Mouse (Mus musculus): ENCODE data around the gene Tm4sf20. TPM values are rescaled to one million over a fixed set of nuclear protein-coding genes. Genes with fewer than 3 reads are reported as not detected.
A peak's percentile ranks its signal among the peaks of the same experiment; 100 is the strongest.

Tm4sf20 gene
- not detected in 2 replicates for polyA plus RNA-seq (2016; fragmentation: Nextera tagmentation; extraction: Ambion mirVana)

GRCm38 (mm10) chr1:82768269-82768668 lies at the start of gene Tm4sf20:
Tm4sf20 (minus strand) TSS chr1:82768461.
- no peak for DNase-seq (ENCODE audit: extremely low spot score, low spot score)
- Histone ChIP-seq H3K27ac (no peak within 1 kb of the TSS), H3K4me1 (no peaks in the 10 kb centered on the region), H3K36me3 (replicated peaks) (no peaks in the 10 kb centered on the region; the same call in 1 of the 2 replicates), H3K9me3 (no peaks in the 10 kb centered on the region), H3K27me3 (ENCODE audit: poor library complexity, severe bottlenecking) (no peaks in the 10 kb centered on the region), H3K4me3 (no peak within 1 kb of the TSS)
- 83% methylated on average over 5 of the region's 5 CpGs for WGBS

GRCm38 (mm10) chr1:82815941-82816716 lies 47.9 kb upstream of the Tm4sf20 start:
- Histone ChIP-seq H3K9me3 (no peaks in the 10 kb centered on the region), H3K36me3 (replicated peaks) (no peaks in the 10 kb centered on the region), H3K4me3 (no peak overlapping the region), H3K27ac (peak overlapping the region; percentile 56; the same call in 1 of the 2 replicates), H3K27me3 (ENCODE audit: poor library complexity, severe bottlenecking) (no peaks in the 10 kb centered on the region), H3K4me1 (peaks cover 7% of the 10 kb centered on the region)
- 86% methylated on average over 17 of the region's 17 CpGs for WGBS
- no peak for DNase-seq (ENCODE audit: extremely low spot score, low spot score)

GRCm38 (mm10) chr1:82811766-82812165 lies 43.5 kb upstream of the Tm4sf20 start:
- H3K4me1 ChIP-seq = no peaks in the 10 kb centered on the region
- H3K27ac ChIP-seq = no peak overlapping the region
- no peaks in the 10 kb centered on the region for H3K36me3 ChIP-seq (replicated peaks)
- WGBS = 70% methylated on average over 1 of the region's 1 CpGs
- no peaks in the 10 kb centered on the region for H3K27me3 ChIP-seq (ENCODE audit: poor library complexity, severe bottlenecking)
- no peak overlapping the region for H3K4me3 ChIP-seq
- DNase-seq (ENCODE audit: extremely low spot score, low spot score) = no peak
- H3K9me3 ChIP-seq = no peaks in the 10 kb centered on the region

GRCm38 (mm10) chr1:82808564-82808963 lies 40.3 kb upstream of the Tm4sf20 start:
- Histone ChIP-seq H3K27ac (no peak overlapping the region), H3K36me3 (replicated peaks) (no peaks in the 10 kb centered on the region), H3K4me1 (no peaks in the 10 kb centered on the region), H3K9me3 (no peaks in the 10 kb centered on the region), H3K4me3 (no peak overlapping the region), H3K27me3 (ENCODE audit: poor library complexity, severe bottlenecking) (no peaks in the 10 kb centered on the region)
- WGBS = 75% methylated on average over 3 of the region's 3 CpGs
- DNase-seq (ENCODE audit: extremely low spot score, low spot score) = no peak

- no peaks in the 10 kb centered on the region for H3K36me3 ChIP-seq (replicated peaks)
- H3K27me3 ChIP-seq (ENCODE audit: poor library complexity, severe bottlenecking) = no peaks in the 10 kb centered on the region
- no peak overlapping the region for H3K27ac ChIP-seq
- H3K9me3 ChIP-seq = no peaks in the 10 kb centered on the region
- no peak for DNase-seq (ENCODE audit: extremely low spot score, low spot score)
- H3K4me1 ChIP-seq = no peaks in the 10 kb centered on the region
- no peak overlapping the region for H3K4me3 ChIP-seq
- WGBS = 91% methylated on average over 7 of the region's 7 CpGs
Observed at GRCm38 (mm10) chr1:82807206-82807605, 38.9 kb upstream of the Tm4sf20 start.

- Histone ChIP-seq H3K9me3 (no peaks in the 10 kb centered on the region), H3K27me3 (ENCODE audit: poor library complexity, severe bottlenecking) (no peaks in the 10 kb centered on the region), H3K27ac (no peak overlapping the region), H3K4me3 (no peak overlapping the region), H3K36me3 (replicated peaks) (no peaks in the 10 kb centered on the region), H3K4me1 (no peaks in the 10 kb centered on the region)
- no peak for DNase-seq (ENCODE audit: extremely low spot score, low spot score)
- 95% methylated on average over 8 of the region's 8 CpGs for WGBS
Observed at GRCm38 (mm10) chr1:82806391-82806790, 38.1 kb upstream of the Tm4sf20 start.

- H3K4me1 ChIP-seq = no peaks in the 10 kb centered on the region
Observed at GRCm38 (mm10) chr1:82804059-82804458, 35.8 kb upstream of the Tm4sf20 start.

DNA sequence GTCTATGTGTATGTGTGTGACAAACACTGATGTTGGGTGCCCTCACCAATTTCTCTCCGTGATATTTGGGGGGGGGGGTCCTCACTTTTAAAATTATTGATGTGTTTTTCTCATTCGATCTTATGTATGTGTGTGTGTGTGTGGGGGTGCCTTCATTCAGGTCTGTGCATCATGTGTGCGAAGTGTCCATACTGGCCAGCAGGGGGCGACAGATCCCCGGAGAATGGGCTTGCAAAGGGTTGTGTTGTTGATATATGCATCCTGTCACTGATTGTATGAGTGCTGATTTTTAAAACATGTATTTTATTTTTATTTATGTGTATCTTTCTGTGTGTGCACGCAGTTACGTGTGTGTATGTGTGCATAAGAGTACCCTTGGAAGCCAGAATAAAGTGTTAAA lies 35.3 kb upstream of the Tm4sf20 start:
- 74% methylated on average over 7 of the region's 7 CpGs for WGBS
- Histone ChIP-seq H3K36me3 (replicated peaks) (no peaks in the 10 kb centered on the region), H3K4me3 (no peak overlapping the region), H3K27ac (no peak overlapping the region), H3K9me3 (no peaks in the 10 kb centered on the region), H3K4me1 (no peaks in the 10 kb centered on the region), H3K27me3 (ENCODE audit: poor library complexity, severe bottlenecking) (no peaks in the 10 kb centered on the region)
- no peak for DNase-seq (ENCODE audit: extremely low spot score, low spot score)

More at GRCm38 (mm10) chr1:82804059-82804458, 35.8 kb upstream of the Tm4sf20 start:
- Histone ChIP-seq H3K36me3 (replicated peaks) (no peaks in the 10 kb centered on the region), H3K27ac (no peak overlapping the region), H3K4me3 (no peak overlapping the region), H3K9me3 (no peaks in the 10 kb centered on the region), H3K27me3 (ENCODE audit: poor library complexity, severe bottlenecking) (no peaks in the 10 kb centered on the region)
- 91% methylated on average over 1 of the region's 1 CpGs for WGBS
- DNase-seq (ENCODE audit: extremely low spot score, low spot score) = no peak

DNA sequence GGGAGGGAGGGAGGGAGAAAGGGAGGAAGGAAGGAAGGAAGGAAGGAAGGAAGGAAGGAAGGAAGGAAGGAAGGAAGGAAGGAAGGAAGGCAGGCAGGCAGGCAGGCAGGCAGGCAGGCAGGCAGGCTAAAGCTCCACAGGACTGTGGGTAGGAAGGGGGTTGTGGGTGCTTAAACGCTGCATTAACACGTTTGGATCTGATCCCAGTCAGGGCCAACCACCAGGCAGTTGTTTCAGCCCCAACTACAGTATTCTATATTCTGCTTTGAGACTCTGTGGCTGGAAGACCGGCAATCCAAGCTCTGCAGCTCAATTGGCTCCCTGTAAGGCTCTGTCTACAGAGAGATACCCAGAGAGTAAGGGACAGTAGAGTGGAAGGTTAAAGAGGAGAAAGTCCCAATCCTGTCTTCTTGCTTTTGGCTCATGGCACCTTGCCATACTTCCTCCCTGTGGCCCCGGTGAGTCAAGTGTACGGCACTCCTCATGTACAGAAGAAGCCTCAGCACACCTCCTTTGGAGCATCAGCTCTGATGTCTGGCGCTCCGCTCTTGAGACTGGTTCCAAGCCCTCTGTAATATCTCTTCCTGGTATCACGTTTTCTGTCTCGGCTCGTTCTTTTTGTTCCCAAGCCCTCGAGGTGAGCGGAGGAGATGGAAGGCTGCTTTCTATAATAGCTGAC lies 33.0 kb upstream of the Tm4sf20 start:
- no peak for DNase-seq (ENCODE audit: extremely low spot score, low spot score)
- H3K4me1 ChIP-seq = no peaks in the 10 kb centered on the region
- H3K9me3 ChIP-seq = no peaks in the 10 kb centered on the region
- no peak overlapping the region for H3K4me3 ChIP-seq
- H3K36me3 ChIP-seq (replicated peaks) = no peaks in the 10 kb centered on the region
- H3K27me3 ChIP-seq (ENCODE audit: poor library complexity, severe bottlenecking) = no peaks in the 10 kb centered on the region
- WGBS = 92% methylated on average over 12 of the region's 12 CpGs
- no peak overlapping the region for H3K27ac ChIP-seq

GRCm38 (mm10) chr1:82798922-82799321 lies 30.7 kb upstream of the Tm4sf20 start:
- Histone ChIP-seq H3K4me1 (no peaks in the 10 kb centered on the region), H3K27ac (no peak overlapping the region), H3K9me3 (no peaks in the 10 kb centered on the region), H3K27me3 (ENCODE audit: poor library complexity, severe bottlenecking) (no peaks in the 10 kb centered on the region), H3K36me3 (replicated peaks) (no peaks in the 10 kb centered on the region), H3K4me3 (no peak overlapping the region)
- WGBS = 87% methylated on average over 4 of the region's 4 CpGs
- DNase-seq (ENCODE audit: extremely low spot score, low spot score) = no peak

DNA sequence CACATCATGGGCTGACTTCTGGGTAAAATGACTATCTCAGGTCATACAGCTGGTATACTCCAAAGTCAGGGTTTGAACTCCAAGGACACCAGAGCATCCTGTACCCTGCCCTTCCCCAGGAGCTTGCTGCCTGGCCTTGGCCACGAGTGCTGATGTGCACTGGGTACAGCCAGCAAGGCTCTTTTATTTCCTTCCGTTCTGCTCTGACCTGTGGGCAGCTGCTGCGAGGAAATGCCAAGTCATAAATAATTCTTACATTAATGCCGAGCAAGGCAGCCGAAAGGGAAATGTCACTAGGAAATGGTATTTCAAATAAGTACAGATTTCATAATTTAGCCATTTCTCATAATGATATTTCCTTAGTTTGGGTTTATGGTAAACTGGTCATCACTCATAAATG lies 30.0 kb upstream of the Tm4sf20 start:
- WGBS = 87% methylated on average over 5 of the region's 5 CpGs
- DNase-seq (ENCODE audit: extremely low spot score, low spot score) = no peak
- H3K9me3 ChIP-seq = no peaks in the 10 kb centered on the region
- H3K27me3 ChIP-seq (ENCODE audit: poor library complexity, severe bottlenecking) = no peaks in the 10 kb centered on the region
- H3K27ac ChIP-seq = no peak overlapping the region
- no peaks in the 10 kb centered on the region for H3K36me3 ChIP-seq (replicated peaks)
- no peaks in the 10 kb centered on the region for H3K4me1 ChIP-seq
- H3K4me3 ChIP-seq = no peak overlapping the region

GRCm38 (mm10) chr1:82797088-82797487 lies 28.8 kb upstream of the Tm4sf20 start:
- no peaks in the 10 kb centered on the region for H3K4me1 ChIP-seq
- H3K9me3 ChIP-seq = no peaks in the 10 kb centered on the region
- no peak overlapping the region for H3K27ac ChIP-seq
- H3K36me3 ChIP-seq (replicated peaks) = no peaks in the 10 kb centered on the region
- no peak for DNase-seq (ENCODE audit: extremely low spot score, low spot score)
- no peak overlapping the region for H3K4me3 ChIP-seq
- 96% methylated on average over 4 of the region's 4 CpGs for WGBS
- no peaks in the 10 kb centered on the region for H3K27me3 ChIP-seq (ENCODE audit: poor library complexity, severe bottlenecking)

GRCm38 (mm10) chr1:82795702-82796443 lies 27.6 kb upstream of the Tm4sf20 start:
- Histone ChIP-seq H3K36me3 (replicated peaks) (no peaks in the 10 kb centered on the region), H3K4me3 (no peak overlapping the region), H3K27me3 (ENCODE audit: poor library complexity, severe bottlenecking) (no peaks in the 10 kb centered on the region), H3K4me1 (no peaks in the 10 kb centered on the region), H3K27ac (no peak overlapping the region), H3K9me3 (no peaks in the 10 kb centered on the region)
- WGBS = 84% methylated on average over 18 of the region's 18 CpGs
- DNase-seq (ENCODE audit: extremely low spot score, low spot score) = no peak
